Mouse (Mus musculus): Measurements from ENCODE around the gene Galt.
"Not testable (repeated sequence)": the region's sequence is repeated elsewhere in the genome, so short reads cannot be mapped to it uniquely, and the experiment has no call there.

Galt gene

GRCm38 (mm10) chr4:41781271-41781670 lies 26.2 kb downstream of the Galt start:
- not testable (repeated sequence) for DNase-seq

GRCm38 (mm10) chr4:41781748-41782485 lies 26.9 kb downstream of the Galt start:
- peak; percentile 46 for DNase-seq

- DNase-seq: not testable (repeated sequence)
Observed at GRCm38 (mm10) chr4:41782711-41783110, 27.7 kb downstream of the Galt start.

- not testable (repeated sequence) for DNase-seq
Observed at GRCm38 (mm10) chr4:41783197-41783596, 28.2 kb downstream of the Galt start.
